Mouse (Mus musculus) brain, embryonic 14.5 days (tissue): ENCODE measurements around the gene Smco4. TPM values are rescaled to one million over a fixed set of nuclear protein-coding genes. Genes with fewer than 3 reads are reported as not detected.

Experiments
- DNase-seq: peaks from one replicate; pipeline ENCODE4 v3.0.0-alpha.2; 2011; ENCODE audit warnings: low read depth
- CTCF ChIP-seq: fragments of 200-500 bp; IDR thresholded peaks from 2 replicates; pipeline ENCODE4 v1.5.1; 2012; ENCODE audit warnings: inconsistent platforms, mild to moderate bottlenecking, moderate library complexity, borderline replicate concordance; ENCODE audit not compliant: insufficient read depth, insufficient read length; ENCODE audit errors: extremely low read depth
- POLR2A ChIP-seq: fragments of 200-500 bp; IDR thresholded peaks from 2 replicates; pipeline ENCODE4 v1.6.1; 2012; ENCODE audit warnings: mild to moderate bottlenecking, inconsistent platforms, borderline replicate concordance; ENCODE audit not compliant: poor library complexity, insufficient read depth, insufficient read length, severe bottlenecking; ENCODE audit errors: extremely low read depth
- polyA plus RNA-seq: library from polyadenylated mRNA; depleted of rRNA; stranded (reverse); fragments of >200 nt; gene quantifications from 2 replicates; pipeline ENCODE4 v1.2.3, GENCODE M21; 2012; rRNA removed

The Smco4 gene
- 6.4 and 8.1 TPM in 2 replicates for polyA plus RNA-seq

DNA sequence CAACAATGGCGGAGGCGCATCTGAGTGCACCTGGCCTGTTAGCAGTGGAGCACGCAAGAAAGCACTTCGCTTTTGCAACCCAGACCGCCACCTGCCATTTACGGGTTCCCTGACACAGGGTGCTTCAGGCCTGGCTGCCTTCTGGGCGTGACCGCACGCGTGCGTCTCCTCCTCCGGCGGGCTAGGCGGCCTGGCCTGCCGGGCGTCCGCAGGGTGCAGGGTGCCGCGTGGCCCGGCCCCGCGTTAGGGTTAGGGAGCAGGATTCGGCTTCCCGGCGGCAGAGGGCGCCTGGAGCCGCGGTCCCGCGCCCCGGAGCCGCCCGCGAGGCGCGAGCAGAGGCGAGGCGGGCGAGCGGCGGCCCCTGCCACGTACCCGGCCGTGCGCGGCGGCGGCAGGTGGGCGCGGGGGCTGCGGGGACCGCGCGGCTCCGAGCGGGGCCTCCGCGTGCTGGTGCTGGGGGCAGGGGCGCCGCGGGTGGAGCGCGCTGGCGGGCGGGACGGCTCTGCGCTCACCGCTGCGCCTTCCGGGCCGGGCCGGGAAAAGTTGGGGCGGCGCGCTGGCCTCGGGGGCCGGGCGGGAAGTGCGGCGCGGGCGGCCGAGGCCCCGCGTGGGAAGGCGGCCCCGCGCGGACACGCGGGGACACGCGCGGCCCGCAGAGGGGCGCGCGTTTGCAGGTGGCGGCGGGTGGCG is at the start of gene Smco4:
Smco4 (plus strand) TSS at position 198 of the 690 bp plus-strand sequence.
- DNase-seq, result peak; percentile 77
- TF ChIP-seq POLR2A (0 out of 2 replicates have a peak, but pooled peaks have one; percentile 30), CTCF (peak; percentile 46; the same call in 1 of the 2 replicates)

DNA sequence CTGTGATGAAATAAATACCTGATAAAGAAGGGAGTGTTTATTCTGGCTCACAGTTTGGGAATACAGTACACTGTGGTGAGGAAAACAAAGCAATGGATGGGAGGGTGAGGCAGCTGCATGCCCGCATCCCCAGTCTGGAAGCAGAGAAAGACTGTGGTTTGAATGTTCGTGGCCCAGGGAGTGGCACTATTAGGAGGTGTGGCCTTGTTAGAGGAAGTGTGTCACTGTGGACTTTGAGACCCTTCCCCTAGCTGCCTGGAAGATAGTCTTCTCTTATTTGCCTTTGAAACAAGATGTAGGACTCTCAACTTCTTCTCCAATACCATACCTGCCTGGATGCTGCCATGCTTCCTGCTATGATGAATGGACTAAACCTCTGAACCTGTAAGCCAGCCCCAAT is 45.8 kb upstream of the Smco4 start:
- TF ChIP-seq POLR2A (no peak), CTCF (no peak)
- DNase-seq, result no peak

DNA sequence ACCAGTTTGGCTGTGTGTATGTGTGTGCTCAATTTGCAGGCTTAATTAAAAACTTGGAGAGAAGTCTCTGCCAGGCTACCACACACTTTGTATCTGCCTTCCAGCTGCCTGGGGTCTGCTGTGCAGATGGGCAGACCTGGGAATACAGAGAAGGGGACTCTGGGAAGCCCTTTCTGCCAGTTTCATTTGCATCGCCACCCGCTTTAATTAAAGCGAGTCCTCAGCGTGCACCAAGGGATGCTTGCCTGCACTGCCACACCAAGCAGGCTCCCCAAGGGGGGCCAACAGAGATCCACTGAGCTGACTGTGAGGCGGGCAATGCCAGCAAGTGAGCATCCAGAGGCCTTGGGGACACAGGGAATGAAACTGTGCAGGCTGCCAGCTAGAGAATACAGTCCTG is 42.3 kb upstream of the Smco4 start:
- DNase-seq, result peak; percentile 91
- no peak for TF ChIP-seq CTCF
- TF ChIP-seq POLR2A, result no peak

DNA sequence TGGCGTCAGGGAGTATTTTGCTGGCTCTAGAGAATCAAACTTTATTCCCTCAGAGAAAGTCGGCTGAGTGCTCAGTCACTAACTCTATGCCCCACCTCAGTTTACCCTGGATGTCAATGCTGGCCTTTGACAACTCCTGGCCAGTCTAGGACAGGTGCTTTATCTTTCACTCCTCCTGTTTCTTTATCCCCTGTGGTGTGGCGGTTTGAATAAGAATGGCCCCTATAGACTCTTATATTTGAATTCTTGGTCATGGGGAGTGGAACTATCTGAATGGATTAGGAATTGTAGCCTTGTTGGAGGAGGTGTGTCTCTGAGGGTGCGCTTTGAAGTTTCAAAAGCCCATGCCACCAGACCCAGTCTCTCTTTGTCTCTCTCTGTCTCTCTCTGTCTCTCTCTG is 21.0 kb upstream of the Smco4 start:
- DNase-seq, result no peak
- TF ChIP-seq POLR2A, result no peak
- no peak for TF ChIP-seq CTCF

DNA sequence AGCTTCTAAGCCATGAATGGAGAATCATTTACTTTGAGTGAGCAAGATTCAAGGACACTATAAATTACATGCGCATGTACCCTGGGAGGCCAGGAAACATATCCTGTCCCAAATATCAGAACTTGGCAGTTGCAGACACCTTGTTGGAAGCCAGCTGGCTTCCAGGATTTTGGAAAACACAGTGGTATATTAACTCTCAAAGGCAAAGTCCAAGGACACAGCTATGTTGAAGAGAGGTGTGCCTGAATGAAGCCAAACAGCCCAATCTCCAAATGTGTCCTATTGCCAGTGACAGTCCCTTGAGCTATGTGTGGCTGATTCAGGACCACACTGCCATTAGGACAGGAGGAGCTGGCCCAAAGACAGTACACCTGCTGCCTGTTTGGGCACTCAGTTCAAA is 20.0 kb upstream of the Smco4 start:
- no peak for DNase-seq
- TF ChIP-seq CTCF, result no peak
- TF ChIP-seq POLR2A, result no peak

DNA sequence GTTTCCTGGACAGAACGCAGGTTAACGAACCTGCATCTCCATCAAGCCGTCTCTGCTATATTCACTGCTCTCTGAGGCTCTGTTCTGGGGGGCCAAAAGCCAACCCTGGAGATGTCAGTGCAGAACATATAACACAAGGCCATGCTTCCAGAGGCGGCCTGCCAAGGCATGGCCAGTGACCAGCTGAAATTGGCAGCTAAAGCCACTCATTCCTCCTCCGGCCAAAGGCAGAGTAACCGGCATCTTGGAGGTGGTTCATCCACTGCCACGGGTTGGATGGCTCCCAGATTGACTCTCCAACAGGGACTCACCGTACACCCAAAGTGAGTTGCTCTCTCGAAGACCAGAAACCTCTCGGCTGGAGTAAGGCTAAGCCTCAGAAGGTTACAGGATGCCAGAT is 15.7 kb upstream of the Smco4 start:
- DNase-seq, result no peak
- TF ChIP-seq CTCF (no peak), POLR2A (no peak)

DNA sequence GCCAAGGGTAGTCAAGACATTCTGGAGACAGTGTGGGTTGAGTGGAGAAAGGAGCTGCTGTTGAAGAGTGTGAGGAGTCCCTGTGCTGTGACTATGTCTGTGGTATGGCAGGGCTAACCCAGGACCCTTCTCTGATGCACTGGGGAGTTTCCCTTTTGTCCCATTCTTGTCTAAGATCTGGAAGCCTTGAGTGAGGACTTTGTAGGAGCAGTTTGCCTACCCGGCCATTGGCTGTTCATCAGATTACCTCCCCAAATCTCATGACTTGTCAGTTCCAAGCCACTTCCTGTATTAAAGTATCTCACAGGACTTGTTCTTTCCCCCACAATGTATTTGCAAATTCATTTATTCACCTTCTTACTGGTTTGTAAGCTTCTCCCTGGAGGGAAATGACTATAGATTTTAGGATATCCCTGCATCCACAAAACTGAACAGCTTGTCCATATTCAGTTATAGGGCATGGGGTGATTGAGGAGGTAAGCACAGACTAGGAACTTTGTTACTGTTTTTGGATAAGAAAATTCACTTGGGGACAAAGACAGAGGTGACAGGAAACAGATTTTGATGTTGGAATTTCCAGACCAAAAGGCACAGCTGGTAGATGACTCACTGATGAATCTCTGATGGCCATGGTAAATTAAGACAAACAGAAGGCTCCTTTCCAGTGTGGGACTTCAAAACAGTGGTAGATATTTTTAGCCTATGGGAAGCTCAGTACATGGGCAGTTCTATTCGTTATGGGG is 5.4 kb upstream of the Smco4 start:
- TF ChIP-seq CTCF, result no peak
- no peak for TF ChIP-seq POLR2A
- no peak for DNase-seq

DNA sequence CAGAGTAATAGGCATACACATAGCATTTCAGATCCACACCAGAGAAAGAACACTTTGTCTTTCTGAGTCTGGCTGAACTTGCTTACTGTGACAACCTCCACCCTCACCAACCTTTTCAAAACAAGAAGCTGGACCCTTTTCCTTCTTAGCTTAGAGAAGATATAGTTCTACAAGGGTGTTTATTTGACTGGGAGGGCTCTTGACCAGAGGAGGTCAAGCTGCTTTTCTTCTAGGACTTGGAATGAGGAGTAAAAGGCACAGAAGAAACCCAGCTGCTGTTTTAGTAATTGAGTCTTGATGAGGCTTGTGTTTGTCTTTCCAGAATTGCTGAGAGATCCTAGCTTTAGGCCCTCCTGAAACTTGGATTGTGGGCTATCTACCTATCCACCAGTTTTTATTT is 3.9 kb upstream of the Smco4 start:
- no peak for DNase-seq
- TF ChIP-seq CTCF (no peak), POLR2A (no peak)

DNA sequence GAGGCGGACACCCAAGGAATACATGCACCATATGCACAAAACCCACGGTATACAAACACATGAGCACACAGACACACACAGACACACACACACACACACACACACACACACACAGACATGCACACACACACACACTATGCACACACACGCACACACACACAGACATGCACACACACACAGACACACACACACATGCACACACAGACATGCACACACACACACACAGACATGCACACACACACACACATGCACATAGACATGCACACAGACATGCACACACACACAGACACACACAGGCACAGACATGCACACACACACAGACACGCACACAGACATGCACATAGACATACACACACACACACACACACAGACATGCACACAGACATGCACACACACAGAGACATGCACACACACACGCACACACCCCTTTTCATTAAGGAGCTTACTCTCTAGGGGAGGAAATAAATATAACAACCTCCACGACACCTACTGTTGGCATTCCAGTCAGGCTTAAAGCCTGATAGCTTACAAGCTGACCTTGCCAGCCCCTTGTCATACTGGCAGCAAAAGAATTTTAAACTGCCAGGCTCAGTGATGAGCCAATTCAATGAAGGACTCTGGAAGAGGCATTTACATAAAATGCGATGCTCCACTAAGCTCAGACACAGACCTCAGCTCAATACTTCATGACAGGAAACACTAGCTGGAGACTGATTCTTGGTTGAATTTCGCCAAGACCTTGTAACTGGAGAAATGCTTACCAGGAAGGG is 2.7 kb upstream of the Smco4 start:
- peak; percentile 50 for DNase-seq
- no peak for TF ChIP-seq CTCF
- TF ChIP-seq POLR2A, result no peak

DNA sequence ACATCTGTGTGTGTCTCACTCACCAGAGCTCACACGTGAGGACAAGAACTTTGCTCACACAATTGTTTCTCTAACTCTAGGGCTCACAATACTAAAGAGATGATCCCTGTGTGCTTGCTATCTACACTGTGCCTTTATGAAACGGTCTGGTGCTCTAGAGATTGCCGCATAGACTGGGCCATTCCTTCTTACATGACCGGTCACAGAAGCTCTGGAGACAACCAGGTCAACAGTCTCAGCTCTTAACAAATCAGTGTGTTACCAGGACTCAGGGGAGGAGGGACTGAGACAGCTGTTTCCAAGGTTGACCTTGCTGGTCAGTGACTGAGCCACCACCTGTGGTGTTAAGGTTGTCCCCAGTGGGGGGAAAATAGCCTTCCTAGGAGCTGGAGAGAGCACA is 1.5 kb upstream of the Smco4 start:
- DNase-seq, result no peak
- TF ChIP-seq POLR2A (no peak), CTCF (no peak)

DNA sequence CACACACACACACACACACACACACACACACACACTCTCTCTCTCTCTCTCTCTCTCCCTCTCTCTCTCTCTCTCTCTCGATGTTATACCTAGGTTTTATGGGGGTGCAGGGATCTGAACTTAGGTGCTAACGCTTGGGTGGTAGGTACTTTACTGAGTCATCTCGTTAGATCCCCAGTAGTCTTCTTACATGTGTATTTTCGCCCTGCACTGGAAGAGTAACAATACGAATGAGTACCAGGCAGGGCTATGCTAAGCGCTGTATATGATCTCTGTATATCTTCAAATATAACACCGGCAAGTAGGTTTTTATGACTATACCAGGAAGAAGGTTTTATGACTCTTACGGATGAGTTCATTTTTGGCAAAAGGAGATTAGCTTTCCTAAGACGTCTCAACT is 831 bp upstream of the Smco4 start:
- TF ChIP-seq POLR2A (no peak), CTCF (no peak)
- DNase-seq, result no peak
